Mouse (Mus musculus): Measurements from ENCODE around the gene Cdk18. TPM values are rescaled to one million over a fixed set of nuclear protein-coding genes. Genes with fewer than 3 reads are reported as not detected.

Gene Cdk18
- polyA plus RNA-seq, 1 experiment from 2014 or later, result 0.68 TPM

DNA sequence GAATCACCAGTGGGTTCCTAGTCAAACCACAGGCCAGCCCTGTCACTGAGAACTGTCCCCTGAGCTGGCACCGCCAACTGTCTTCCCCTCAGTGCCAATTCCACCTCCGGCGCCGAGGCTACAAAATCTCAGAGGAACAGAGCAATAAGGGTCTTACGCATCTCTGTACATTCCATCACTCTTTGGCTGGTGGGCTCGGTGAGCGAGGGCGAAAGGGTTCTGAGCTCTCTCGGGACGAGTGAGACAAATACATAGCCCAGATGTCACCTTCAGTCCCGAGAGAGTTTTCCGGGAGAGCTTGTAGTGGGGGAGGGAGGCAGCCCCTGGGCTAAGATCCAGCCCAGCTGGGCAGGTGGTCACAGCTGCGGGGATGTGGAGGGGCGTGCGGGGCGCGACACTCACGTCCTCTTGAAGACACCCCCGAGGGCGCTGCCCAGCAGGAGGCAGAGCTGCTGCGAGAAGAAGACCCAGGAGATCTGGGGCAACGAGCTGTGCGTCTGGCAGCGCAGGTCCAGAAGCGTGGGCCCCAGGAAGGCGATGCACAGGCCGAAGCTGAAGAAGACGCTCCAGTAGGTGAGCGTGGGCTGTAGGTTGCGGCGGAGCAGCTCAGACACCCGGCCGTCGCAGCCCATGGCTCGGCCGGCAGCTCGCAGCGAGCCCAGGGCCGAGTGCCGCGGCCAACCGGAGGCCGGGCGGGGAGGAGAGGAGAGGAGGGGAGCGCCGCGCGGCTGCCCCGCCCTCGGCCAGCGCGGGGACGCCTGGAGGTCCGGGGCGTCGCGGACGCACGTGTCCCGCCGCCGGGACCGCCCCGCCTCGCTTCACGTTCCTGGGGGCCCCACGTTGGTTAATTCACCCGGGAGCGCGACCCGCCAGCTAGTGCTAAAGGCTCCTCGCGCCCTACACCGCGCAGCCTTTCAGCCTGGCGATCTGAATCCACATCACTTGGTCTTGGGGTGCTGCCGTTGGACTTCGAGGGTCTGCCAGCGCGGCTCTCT is 71.9 kb downstream of the Cdk18 start, which contains the start of gene Mfsd4a:
TSS of gene Mfsd4a (minus strand) at position 802 of the 995 bp plus-strand sequence.
- H3K27me3 ChIP-seq (ENCODE audit: low read depth, poor library complexity, severe bottlenecking), result peaks cover 64% of the 10 kb centered on the region
- 3% methylated on average over 80 of the region's 80 CpGs for WGBS

DNA sequence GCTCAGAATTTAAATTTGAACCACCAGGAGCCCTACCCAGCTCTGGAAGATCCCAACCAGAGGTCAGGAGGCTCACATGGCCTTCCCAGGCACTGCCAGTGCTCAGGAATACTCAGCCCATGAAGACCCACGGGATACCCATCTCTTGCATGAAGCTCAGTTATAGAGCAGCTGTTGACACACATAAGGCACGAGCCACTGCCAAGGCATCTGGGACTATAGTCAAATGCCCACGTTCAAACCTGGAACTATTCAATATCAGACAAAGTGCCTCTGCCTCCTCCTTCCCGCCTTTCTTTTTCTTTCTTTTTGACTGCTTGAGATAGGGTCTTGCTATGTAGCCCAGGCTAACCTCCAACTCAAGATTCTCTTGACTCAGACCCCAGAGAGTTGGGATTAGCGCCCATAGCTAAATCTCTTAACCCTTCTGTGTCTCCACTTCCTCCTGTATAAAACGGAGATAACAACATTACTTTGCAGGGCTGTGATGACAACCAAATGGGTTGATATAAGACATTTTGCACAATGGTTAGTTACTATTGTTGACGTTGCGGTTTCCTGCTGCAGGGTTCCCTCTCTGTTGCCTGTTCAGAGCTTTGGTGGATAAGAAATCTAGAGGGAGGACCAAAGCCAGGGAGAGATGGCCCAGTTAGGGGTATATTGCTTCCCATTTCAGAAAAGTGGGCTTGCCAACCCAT is 73.9 kb downstream of the Cdk18 start:
- Histone ChIP-seq H3K4me3 (no peak overlapping the region), H3K4me1 (peaks cover 16% of the 10 kb centered on the region), H3K27me3 (ENCODE audit: low read depth, poor library complexity, severe bottlenecking) (peaks cover 59% of the 10 kb centered on the region), H3K36me3 (no peaks in the 10 kb centered on the region), H3K27ac (replicated peaks) (no peak overlapping the region), H3K9me3 (replicated peaks) (no peaks in the 10 kb centered on the region)
- WGBS, result 78% methylated on average over 8 of the region's 8 CpGs
- DNase-seq (ENCODE audit: low spot score), result no peak

More for the DNA sequence above, 71.9 kb downstream of the Cdk18 start, which contains the start of gene Mfsd4a:
- Histone ChIP-seq H3K36me3 (no peaks in the 10 kb centered on the region), H3K4me1 (peaks cover 16% of the 10 kb centered on the region), H3K4me3 (peak within 1 kb of the TSS; percentile 63), H3K9me3 (replicated peaks) (no peaks in the 10 kb centered on the region), H3K27ac (replicated peaks) (peak within 1 kb of the TSS; percentile 70)
- peak; percentile 59 for DNase-seq (ENCODE audit: low spot score)

DNA sequence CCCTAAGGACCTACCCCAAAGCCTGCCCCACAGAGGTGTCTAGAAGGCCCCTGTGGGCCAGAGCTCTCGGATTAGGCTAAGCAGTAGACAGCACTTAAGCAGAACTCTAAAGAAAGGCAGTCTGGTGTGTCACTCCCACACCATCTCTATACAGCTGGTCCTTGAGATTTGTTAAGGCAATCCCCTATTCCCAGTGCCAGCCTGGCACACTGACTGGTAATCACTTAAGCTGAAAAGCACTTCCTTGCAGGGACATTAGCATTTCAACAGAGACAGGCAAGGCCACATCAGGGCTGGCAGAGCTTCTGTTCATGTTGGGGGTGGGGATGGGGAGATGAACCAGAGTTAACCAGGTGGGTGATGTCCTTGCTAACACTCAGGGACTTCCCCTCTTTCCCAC is 74.5 kb downstream of the Cdk18 start:
- Histone ChIP-seq H3K36me3 (no peaks in the 10 kb centered on the region), H3K9me3 (replicated peaks) (no peaks in the 10 kb centered on the region), H3K27me3 (ENCODE audit: low read depth, poor library complexity, severe bottlenecking) (peaks cover 59% of the 10 kb centered on the region), H3K27ac (replicated peaks) (no peak overlapping the region), H3K4me3 (no peak overlapping the region), H3K4me1 (peaks cover 16% of the 10 kb centered on the region)
- DNase-seq (ENCODE audit: low spot score), result no peak
- WGBS, result 29% methylated on average over 1 of the region's 1 CpGs

DNA sequence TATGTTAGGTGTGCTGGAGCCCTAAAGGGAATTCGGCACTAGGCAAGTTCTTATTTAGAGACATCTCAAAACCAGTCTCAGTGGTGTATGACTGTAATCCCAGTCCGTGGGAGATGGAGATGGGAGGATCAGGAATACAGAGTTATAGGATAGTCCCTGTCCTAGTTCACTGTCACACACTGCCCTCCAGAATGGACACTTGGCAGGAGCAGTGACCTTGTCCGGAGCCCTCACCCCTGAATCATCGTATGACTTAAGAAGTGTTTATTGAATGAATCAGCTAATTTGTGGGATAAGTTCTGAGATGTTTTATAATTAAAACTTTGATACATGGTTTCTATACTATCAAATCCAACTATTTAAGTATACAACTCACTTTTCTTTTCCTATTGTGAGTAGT is 76.4 kb downstream of the Cdk18 start:
- Histone ChIP-seq H3K36me3 (no peaks in the 10 kb centered on the region), H3K27me3 (ENCODE audit: low read depth, poor library complexity, severe bottlenecking) (peaks cover 40% of the 10 kb centered on the region), H3K4me3 (no peak overlapping the region), H3K4me1 (peaks cover 15% of the 10 kb centered on the region), H3K9me3 (replicated peaks) (no peaks in the 10 kb centered on the region), H3K27ac (replicated peaks) (no peak overlapping the region)
- DNase-seq (ENCODE audit: low spot score), result no peak
- 87% methylated on average over 4 of the region's 4 CpGs for WGBS

Other genes starting within 250 kb of the Cdk18 start
- gene Nucks1, start 229.2 kb downstream of the Cdk18 start, polyA plus RNA-seq (2016; fragmentation: Nextera tagmentation; extraction: Ambion mirVana), result 103 and 104 TPM in 2 replicates
- 18.6 and 22.3 TPM in 2 replicates for gene Slc45a3, start 176.7 kb downstream of the Cdk18 start, polyA plus RNA-seq (2016; fragmentation: Nextera tagmentation; extraction: Ambion mirVana)
- gene Elk4, start 132.1 kb downstream of the Cdk18 start, polyA plus RNA-seq (2016; fragmentation: Nextera tagmentation; extraction: Ambion mirVana), result 12.5 and 13.3 TPM in 2 replicates
- 8.1 and 12.1 TPM in 2 replicates for gene Mfsd4a, start 71.6 kb downstream of the Cdk18 start, polyA plus RNA-seq (2016; fragmentation: Nextera tagmentation; extraction: Ambion mirVana)
- 6.2 and 8.4 TPM in 2 replicates for gene Lemd1, start 51.7 kb upstream of the Cdk18 start, polyA plus RNA-seq (2016; fragmentation: Nextera tagmentation; extraction: Ambion mirVana)
- gene AC124108.1, start 51.8 kb upstream of the Cdk18 start, polyA plus RNA-seq (2016; fragmentation: Nextera tagmentation; extraction: Ambion mirVana), result 2.3 and 4.0 TPM in 2 replicates
- gene Gm10188, start 90.1 kb upstream of the Cdk18 start, polyA plus RNA-seq (2016; fragmentation: Nextera tagmentation; extraction: Ambion mirVana), result 0.23 and 0.46 TPM in 2 replicates
- 1.4 and 2.8 TPM in 2 replicates for gene Klhdc8a, start 158.9 kb upstream of the Cdk18 start, polyA plus RNA-seq (2016; fragmentation: Nextera tagmentation; extraction: Ambion mirVana)
- 87.1 and 101 TPM in 2 replicates for gene Nuak2, start 176.4 kb upstream of the Cdk18 start, polyA plus RNA-seq (2016; fragmentation: Nextera tagmentation; extraction: Ambion mirVana)